Mouse (Mus musculus) bone marrow macrophage, adult 2 months (primary cell): Measurements from ENCODE around the gene Htr3a.

ENCODE experiments used
- CTCF ChIP-seq: IDR thresholded peaks from 2 replicates; pipeline ENCODE4 v1.5.1; 2012; ENCODE audit warnings: low read depth, mild to moderate bottlenecking, low read length, moderate library complexity
- POLR2A ChIP-seq: IDR thresholded peaks from 2 replicates; pipeline ENCODE4 v1.6.1; 2012; ENCODE audit warnings: mild to moderate bottlenecking, low read depth, low read length, borderline replicate concordance

- TF ChIP-seq CTCF (no peak), POLR2A (no peak)
Measured at GRCm38 (mm10) chr9:48895819-48896536, 14.9 kb downstream of the Htr3a start.
